Mouse (Mus musculus): ENCODE results near the gene Abhd15.

Abhd15 gene

DNA sequence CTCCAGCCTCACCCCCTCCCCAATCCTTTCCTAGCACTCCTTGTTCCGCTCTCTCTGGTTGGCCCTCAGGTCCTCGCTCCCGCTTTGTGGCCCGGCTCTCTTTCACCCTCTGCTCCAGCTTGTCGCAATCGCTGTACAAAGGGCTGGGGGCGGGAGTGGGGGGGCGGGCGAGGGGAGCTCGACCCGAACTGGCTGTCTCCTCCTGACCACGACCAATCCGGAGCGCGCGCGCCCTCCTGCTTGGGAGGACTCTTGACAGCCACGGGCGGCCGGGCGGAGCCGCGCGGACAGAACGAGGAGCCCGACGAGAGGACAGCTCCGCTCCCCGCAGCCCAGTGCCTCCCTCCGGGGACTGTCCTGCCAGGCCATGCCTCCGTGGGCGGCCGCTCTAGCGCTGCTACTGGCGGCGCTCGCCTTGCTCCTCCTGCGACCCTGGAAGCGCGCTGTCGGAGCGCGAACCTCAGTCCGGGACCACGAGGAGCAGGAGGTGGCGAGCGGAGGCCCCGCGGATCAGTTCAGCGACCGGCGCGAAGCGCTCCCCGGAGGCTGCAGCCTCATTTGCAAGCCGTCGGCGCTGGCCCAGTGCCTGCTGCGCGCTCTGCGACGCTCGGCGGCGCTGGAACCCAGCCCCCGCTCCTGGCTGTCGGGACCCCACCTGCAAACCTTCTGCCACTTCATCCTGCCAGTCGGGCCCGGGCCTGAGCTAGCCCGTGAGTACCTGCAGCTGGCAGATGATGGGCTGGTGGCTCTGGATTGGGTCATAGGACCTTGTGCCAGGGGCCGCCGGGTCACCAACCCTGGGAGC, at the start of gene Abhd15:
Gene Abhd15, plus strand, starts transcription at position 290 of the 805 bp plus-strand sequence.
- no peak for DNase-seq (ENCODE audit: low spot score in 2 of 2)

GRCm38 (mm10) chr11:77466544-77466943, 48.4 kb upstream of the Abhd15 start:
- DNase-seq (ENCODE audit: low spot score in 2 of 2): no peak

DNA sequence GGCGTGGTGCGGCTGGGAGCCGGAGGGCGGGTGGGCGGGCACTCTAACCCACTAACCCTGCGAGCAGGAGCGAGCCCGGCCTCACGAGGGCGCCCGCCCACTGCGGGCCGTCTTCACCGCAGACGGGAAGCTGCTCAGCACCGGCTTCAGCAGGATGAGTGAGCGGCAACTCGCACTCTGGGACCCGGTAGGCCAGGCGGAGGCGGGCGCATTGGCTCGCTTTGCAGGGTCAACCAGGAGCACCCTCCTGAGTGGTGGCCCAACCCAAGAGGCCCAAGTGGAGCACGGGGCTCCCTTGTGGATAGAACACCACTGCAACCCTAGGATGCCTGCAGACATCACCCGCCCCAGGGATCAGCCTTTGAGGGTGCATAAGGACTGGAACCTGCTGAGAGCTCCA, 47.8 kb upstream of the Abhd15 start:
- peak; percentile 71 to 78 for DNase-seq (ENCODE audit: low spot score in 2 of 2)

- DNase-seq (ENCODE audit: low spot score in 2 of 2): peak; percentile 69 to 81
Measured at GRCm38 (mm10) chr11:77467784-77468183, 47.1 kb upstream of the Abhd15 start.

DNA sequence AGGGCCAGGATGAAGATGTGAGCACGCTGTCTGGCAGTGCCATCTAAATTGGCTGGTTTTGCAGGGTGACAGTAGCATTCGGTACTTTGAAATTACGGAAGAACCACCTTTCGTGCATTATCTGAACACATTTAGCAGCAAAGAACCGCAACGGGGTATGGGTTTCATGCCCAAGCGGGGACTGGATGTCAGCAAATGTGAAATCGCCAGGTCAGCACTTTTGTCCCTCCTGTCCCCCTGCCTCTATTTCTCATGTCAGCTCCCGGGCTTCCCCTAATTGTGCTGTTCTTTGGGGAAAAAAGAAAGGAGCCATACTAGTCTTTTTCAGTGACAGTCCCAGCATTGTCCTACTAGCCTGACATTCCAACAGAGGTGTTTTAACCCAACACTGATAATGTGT, 46.5 kb upstream of the Abhd15 start:
- DNase-seq (ENCODE audit: low spot score in 2 of 2): no peak

- DNase-seq (ENCODE audit: low spot score in 2 of 2): no peak
Measured at GRCm38 (mm10) chr11:77471407-77471806, 43.5 kb upstream of the Abhd15 start.

GRCm38 (mm10) chr11:77472775-77473174, 42.1 kb upstream of the Abhd15 start:
- DNase-seq (ENCODE audit: low spot score in 2 of 2): no peak

DNA sequence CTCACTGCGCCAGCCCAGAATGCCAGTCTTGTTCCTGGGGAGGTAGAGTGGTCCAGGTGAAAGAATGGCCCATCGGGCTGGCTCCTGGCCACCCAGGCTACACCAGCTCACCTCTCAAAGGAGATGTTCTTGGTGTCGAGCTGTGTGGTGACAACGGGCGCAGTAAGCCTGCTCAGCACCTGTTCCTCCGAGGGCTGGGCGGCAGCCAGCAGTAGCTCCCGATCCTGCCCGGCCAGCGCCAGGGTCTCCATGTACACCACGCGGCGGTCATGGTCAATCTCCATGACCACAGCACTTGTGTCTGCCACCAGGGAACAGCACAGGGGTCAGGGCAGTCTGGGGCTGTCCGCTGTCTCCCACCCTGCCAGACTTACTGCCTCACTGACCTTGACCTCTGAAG, 38.7 kb upstream of the Abhd15 start:
- no peak for DNase-seq (ENCODE audit: low spot score in 2 of 2)

DNA sequence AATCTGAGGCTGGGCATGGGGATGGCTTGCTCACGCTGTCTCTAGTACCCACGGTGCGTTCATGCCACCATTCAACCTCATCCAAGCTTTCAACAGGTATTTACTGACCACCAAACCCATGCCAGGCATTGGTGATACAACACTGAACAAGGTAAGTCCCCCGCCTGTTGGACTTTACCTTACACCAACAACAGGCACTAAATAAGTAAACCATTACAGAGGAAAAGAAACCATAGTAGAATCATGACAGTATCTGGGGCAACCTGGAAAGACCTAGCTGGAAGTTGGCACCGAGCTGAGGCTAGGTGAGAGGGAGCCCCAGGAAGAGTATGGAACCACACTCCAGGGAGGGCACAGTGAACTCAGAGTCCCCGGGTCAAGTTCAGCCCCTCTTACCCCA, 38.0 kb upstream of the Abhd15 start:
- no peak for DNase-seq (ENCODE audit: low spot score in 2 of 2)

DNA sequence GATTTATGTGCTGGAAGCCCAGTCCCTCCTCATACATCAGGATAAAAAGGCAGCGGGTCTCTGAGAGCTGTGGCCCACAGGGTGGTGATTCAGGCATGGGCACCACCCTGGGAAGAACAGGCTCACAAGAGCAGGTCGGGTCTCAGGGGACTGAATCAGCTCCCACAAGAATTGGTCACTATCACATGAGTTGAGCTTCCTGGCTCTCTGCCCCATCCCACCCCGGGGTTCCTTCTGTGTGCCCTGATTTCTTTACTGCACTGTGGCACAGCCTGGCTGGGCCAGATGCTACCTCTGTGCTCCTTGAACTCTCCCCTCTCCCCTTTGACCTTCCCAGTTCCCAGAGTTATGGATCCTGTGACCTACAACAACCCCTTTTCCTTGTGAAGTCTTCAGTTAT, 31.9 kb upstream of the Abhd15 start:
- DNase-seq (ENCODE audit: low spot score in 2 of 2): no peak

DNA sequence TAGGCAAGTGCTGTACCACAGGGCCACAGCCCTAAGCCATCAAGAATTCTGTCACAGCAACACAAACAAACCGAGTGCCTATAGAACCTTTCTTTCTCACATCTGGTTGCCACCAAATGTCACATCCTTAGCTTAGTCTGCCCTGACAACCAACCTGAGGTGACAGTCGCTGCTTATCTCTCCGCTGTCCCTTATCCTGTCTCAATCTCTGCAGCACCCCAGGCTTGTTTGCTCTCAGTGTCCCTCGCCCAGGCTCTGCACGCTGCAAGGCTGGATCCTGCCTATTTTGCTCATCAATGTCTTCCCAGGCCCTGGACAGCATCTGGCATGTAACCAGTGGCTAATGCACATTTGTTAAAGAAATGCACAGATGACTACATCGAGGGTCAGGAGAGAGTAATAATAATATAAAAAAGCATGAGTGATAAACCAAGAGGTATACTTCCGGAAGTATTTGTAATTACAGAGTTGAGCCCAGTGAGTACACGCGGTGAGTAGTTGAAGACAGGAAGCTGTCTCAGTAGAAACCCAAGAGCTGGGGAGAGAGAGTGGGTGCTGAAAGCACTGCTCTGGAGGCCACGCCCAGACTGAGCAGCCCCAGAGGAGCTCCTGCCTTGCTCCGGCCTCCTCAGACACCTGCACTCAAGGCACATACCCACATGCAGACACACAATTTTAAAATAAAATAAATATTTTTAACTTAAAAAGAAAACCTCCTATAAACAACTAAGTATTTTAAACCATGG, 31.2 kb upstream of the Abhd15 start:
- peak; percentile 37 to 52 for DNase-seq (ENCODE audit: low spot score in 2 of 2)

DNA sequence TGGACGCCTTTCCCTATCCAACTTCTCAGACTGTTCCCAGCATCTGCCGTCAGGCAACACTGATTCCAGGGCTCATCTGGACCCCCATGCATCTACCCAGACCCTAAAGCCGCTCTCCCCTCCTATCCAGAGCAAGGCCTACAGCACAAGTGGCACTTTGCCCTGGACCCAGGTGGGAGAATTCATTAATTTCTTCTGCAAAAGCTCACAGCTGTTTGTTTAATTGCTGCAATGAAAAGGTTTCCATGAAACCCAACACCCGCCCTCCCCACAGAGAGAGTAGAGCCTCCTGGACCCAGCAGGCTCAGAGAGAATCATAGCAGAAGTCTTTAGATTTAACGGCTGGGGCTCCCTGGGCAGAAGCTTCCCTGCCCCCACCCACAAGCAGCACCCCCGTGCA, 29.7 kb upstream of the Abhd15 start:
- DNase-seq (ENCODE audit: low spot score in 2 of 2): no peak

DNA sequence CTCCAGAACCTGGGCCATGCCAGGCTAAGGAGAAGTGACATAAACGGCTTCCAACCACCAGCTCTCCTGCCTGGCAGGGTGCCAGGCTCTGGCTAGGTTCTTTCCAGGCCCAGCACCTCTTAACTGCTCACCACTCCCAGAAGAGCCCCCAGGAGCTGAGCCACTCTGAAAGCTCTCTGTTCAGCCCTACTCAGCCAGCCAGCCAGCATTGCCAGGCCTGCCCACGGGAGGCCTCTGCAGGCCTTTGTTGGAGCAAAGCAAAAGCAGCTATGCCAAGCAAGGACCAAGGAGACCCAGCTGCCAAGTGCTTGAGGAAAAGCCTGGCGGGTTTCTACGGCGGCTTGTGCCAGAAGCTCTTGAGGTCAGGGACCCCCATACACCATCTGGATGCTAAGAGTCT, 28.1 kb upstream of the Abhd15 start:
- DNase-seq (ENCODE audit: low spot score in 2 of 2): no peak

DNA sequence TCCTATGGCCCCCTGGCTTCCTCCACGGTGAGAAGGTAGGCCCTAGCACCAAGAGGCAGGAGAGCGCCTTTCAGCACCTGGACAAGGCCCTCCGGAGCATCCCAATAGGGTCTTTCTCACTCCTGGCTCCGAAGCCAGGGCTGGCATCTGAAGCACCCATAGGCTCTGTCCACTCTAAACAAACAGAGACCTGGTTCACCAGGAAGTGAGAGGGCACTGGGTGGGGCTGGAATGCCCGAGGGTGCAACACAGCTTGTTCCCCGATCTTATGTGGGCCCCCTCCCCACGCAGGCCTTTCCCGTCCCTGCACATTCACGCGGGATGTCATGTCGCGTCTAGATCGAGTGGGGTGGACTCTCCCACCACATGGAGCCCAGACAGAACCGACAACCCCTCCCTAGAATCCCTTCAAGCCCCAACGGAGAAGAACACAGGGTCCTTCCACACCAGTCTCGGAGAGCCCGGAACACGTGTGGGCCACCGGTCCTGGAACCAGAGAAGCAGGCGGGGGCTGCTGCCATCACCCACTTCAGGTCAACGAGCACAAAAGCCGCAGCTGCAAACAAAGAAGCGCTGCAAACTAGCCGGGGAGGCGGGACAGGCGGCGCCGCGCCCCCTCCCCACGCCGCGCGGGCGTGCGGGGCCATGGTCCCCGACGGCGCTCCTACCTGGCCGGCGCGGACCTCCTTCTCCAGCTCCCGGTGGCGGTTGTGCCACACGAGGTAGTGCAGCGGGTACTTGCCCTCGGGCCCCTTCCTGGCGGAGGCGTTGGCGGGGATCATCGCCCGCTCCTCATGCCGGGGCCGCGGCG, 25.9 kb upstream of the Abhd15 start:
- no peak for DNase-seq (ENCODE audit: low spot score in 2 of 2)

- peak in 1 of 2 experiments; percentile 32 for DNase-seq (ENCODE audit: low spot score in 2 of 2)
Measured at GRCm38 (mm10) chr11:77489591-77490235, 25.2 kb upstream of the Abhd15 start, which contains the start of gene Ankrd13b. Ankrd13b (minus strand) TSS chr11:77489678.

- DNase-seq (ENCODE audit: low spot score in 2 of 2): no peak
Measured at GRCm38 (mm10) chr11:77490451-77490850, 24.5 kb upstream of the Abhd15 start.

DNA sequence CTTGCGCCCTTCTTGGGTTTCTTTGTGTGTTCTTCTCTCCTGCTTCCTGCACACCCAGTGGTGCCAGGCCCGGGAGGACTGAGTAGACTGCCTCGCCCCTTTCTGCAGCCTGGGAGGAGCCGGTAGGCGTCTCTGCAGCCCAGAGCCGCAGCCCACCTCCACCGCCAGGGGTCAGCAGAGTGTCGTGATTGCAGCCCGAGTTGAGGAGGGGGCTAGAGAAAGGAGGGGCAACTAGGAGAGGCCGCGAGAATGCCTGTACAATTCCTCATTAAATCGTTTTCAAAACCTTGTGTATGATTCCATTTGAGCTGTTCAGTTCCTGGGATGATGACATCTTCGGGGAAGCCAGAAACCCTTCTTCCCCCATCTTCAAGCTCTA, 23.8 kb upstream of the Abhd15 start:
- DNase-seq (ENCODE audit: low spot score in 2 of 2): peak; percentile 71 to 84

DNA sequence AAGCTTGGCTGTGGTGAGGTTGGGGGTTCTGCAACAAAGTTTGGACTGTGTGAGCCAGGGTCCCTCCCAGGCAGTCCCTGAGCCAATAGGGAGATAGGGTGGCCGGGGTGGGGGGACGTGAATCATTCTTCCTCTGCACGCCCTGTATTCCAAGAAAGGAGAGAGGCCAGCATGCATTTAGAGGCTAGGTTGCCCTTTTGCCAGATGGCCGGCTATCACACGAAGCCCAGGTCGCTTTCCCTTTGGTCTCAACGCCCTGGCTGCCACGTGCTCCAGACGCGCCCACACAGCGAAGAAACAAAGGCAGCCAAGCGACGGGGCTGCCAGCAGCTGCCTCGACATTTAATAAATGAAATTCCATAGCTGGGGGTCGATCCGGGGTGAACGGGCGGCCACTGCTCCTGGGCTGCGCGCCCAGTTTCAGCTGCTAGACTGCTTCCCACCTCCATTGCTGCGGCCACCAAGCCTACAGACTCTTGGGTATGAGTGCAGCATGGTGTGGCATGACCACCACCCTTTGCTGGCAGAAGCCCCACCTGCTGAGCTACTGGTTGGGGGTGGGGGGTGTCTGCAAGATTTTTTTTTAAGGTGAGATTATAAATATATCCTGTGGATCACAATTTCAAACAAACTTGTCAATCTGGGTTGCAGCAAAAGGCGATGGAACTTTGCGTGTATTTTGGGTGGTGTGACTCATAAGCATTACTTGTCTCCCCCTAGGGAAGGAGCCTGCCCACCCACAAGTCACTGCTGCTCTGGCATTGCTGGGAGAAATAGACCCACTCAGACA, 23.2 kb upstream of the Abhd15 start:
- DNase-seq (ENCODE audit: low spot score in 2 of 2): peak in 1 of 2 experiments; percentile 30

- no peak for DNase-seq (ENCODE audit: low spot score in 2 of 2)
Measured at GRCm38 (mm10) chr11:77492311-77492871, 22.5 kb upstream of the Abhd15 start.

DNA sequence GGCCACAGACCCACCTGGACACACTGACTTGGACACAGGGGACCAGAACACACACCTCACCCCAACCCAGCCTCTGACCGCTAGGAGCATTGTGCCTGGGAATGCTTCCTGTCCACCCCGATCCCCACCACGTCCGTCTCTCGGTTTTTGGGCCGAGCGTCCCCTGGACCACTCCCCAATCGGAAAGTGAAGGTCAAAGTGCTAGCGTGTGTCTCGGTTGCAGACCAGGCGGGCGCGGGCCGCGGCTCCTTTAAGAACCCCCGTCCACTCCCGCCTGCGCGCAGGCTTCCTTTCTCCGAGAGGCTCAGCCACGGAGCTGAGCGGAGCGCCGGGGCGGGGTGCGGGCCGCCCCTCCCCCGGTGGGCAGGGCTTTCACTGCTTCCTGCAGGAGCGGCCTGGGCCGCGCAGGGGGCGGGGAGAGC, 22.0 kb upstream of the Abhd15 start:
- DNase-seq (ENCODE audit: low spot score in 2 of 2): peak; percentile 69 to 83
